11 mouse cellular contexts compared by ENCODE assay signal in genomic region chr6:77582568-77582967, GRCm38 (mm10).
A peak's percentile ranks its signal among the peaks of the same experiment; 100 is the strongest.
DNase-seq lines count a peak whose midpoint lies in the region; ATAC-seq and TF ChIP-seq lines count a peak whose summit lies in the region.
"Had no signal": no experiment of that assay in that cellular context is flagged by ENCODE, and none has a peak within 500 bp of the region (broad histone marks: within the 10 kb centered on the region; RNA-seq: fewer than 3 reads in every experiment).

No protein-coding gene starts in this region.

- H3K27me3 ChIP-seq in kidney, postnatal 0 days (ENCODE audit: insufficient read depth, low read length), result no peaks in the 10 kb centered on the region
- H3K27me3 ChIP-seq in kidney, embryonic 14.5 days (ENCODE audit: control insufficient read depth, insufficient read depth, low read length), result no peaks in the 10 kb centered on the region
- no peaks in the 10 kb centered on the region for H3K27me3 ChIP-seq in Patski
- H3K27me3 ChIP-seq: limb, embryonic 12.5 days; stomach, embryonic 15.5 days had no signal

- in situ Hi-C loops in Patski (cut with MboI; ENCODE audit: low pct_unique_long_range_greater_than_20kb), result no loop called here

- DNase-seq in cerebellum, adult 18-20 months, result peak; percentile 19 to 24
- no peak for DNase-seq in cerebellum, postnatal 4 days (ENCODE audit: low spot score in 2 of 2)
- peak; percentile 40 for DNase-seq in kidney, postnatal 0 days (ENCODE audit: low spot score)
- DNase-seq in Patski (ENCODE audit: low read depth, low spot score), result no peak
- DNase-seq in kidney, postnatal 10 days, result peak; percentile 21
- no peak for DNase-seq in B cell, adult 2 months
- no peak for DNase-seq in layer of hippocampus, adult 9-11 months

- H3K9me3 ChIP-seq in kidney, postnatal 0 days (replicated peaks; ENCODE audit: low read length), result no peaks in the 10 kb centered on the region
- H3K9me3 ChIP-seq in kidney, embryonic 14.5 days (ENCODE audit: control insufficient read depth, low read length), result no peaks in the 10 kb centered on the region
- H3K9me3 ChIP-seq: heart, embryonic 10.5 days; limb, embryonic 12.5 days; stomach, embryonic 15.5 days had no signal

- peak; percentile 69 for TF ChIP-seq CTCF in kidney, postnatal 0 days (IDR thresholded peaks at IDR 0.05; ENCODE audit: low read depth)
- TF ChIP-seq CTCF in Patski (IDR thresholded peaks at IDR 0.05), result peak; percentile 24

- CTCF ChIA-PET in Patski (lab: Charles Lee), result no interaction called here

- no peak overlapping the region for H3K27ac ChIP-seq in kidney, postnatal 0 days
- no peak overlapping the region for H3K27ac ChIP-seq in kidney, embryonic 14.5 days (ENCODE audit: low read depth, low read length)
- H3K27ac ChIP-seq: heart, embryonic 10.5 days; limb, embryonic 12.5 days; stomach, embryonic 15.5 days had no signal

- ATAC-seq in kidney, postnatal 0 days (replicated peaks; ENCODE audit: low FRiP score, low read depth), result no peak
- no peak for ATAC-seq in kidney, embryonic 14.5 days (ENCODE audit: low FRiP score, low TSS enrichment)
- ATAC-seq in Patski, result no peak

- POLR2A ChIA-PET in Patski (lab: Charles Lee), result no interaction called here

- no peaks in the 10 kb centered on the region for H3K4me1 ChIP-seq in kidney, postnatal 0 days (replicated peaks; ENCODE audit: insufficient read depth, low read length)
- H3K4me1 ChIP-seq in kidney, embryonic 14.5 days (ENCODE audit: control insufficient read depth, insufficient read depth, low read length), result no peaks in the 10 kb centered on the region
- H3K4me1 ChIP-seq: heart, embryonic 10.5 days; limb, embryonic 12.5 days; stomach, embryonic 15.5 days had no signal

- no peak overlapping the region for H3K9ac ChIP-seq in kidney, postnatal 0 days (ENCODE audit: low read depth, low read length)
- no peak overlapping the region for H3K9ac ChIP-seq in kidney, embryonic 14.5 days (ENCODE audit: low read depth, low read length)
- H3K9ac ChIP-seq: limb, embryonic 12.5 days; stomach, embryonic 15.5 days had no signal

- WGBS in kidney, postnatal 0 days, result 37% methylated on average over 4 of the region's 4 CpGs
- 36% methylated on average over 4 of the region's 4 CpGs for WGBS in kidney, embryonic 14.5 days

- H3K4me3 ChIP-seq in kidney, postnatal 0 days (replicated peaks; ENCODE audit: low read depth, low read length), result no peak overlapping the region
- no peak overlapping the region for H3K4me3 ChIP-seq in kidney, embryonic 14.5 days (ENCODE audit: low read length)
- H3K4me3 ChIP-seq: heart, embryonic 10.5 days; limb, embryonic 12.5 days; stomach, embryonic 15.5 days had no signal

- H3K36me3 ChIP-seq in kidney, postnatal 0 days (ENCODE audit: insufficient read depth, low read length), result no peaks in the 10 kb centered on the region
- H3K36me3 ChIP-seq in kidney, embryonic 14.5 days (ENCODE audit: control insufficient read depth, insufficient read depth, low read length), result no peaks in the 10 kb centered on the region
- H3K36me3 ChIP-seq: heart, embryonic 10.5 days; limb, embryonic 12.5 days; stomach, embryonic 15.5 days had no signal

- H3K4me2 ChIP-seq in kidney, postnatal 0 days (ENCODE audit: low read length), result no peak overlapping the region
- no peak overlapping the region for H3K4me2 ChIP-seq in kidney, embryonic 14.5 days (replicated peaks; ENCODE audit: low read depth, low read length)
- H3K4me2 ChIP-seq: limb, embryonic 12.5 days; stomach, embryonic 15.5 days had no signal

Comparison
In these comparisons a context has a peak if more than half of its experiments do, and no peak if none do; other contexts are left out.
1. DNase-seq: peak in cerebellum, adult 18-20 months (2 of 2), kidney, postnatal 0 days (single experiment) and kidney, postnatal 10 days (single experiment); none in cerebellum, postnatal 4 days (0 of 2), Patski (single experiment), B cell, adult 2 months (0 of 2) and layer of hippocampus, adult 9-11 months (single experiment).